Mouse (Mus musculus) liver, embryonic 13.5 days (tissue): ENCODE data around the gene Il21r. TPM values are rescaled to one million over a fixed set of nuclear protein-coding genes. Genes with fewer than 3 reads are reported as not detected.

Source experiments
- ATAC-seq: fragments of 200-750 bp; cut with Nextera tagmentation; 2 replicates; pipeline ENCODE4 v1.8.0; 2017; ENCODE audit warnings: low read depth, mild to moderate bottlenecking, moderate number of reproducible peaks, moderate library complexity
- DNase-seq: peaks from one replicate; pipeline ENCODE4 v3.0.0; 2022
- H3K27ac ChIP-seq: fragments of 300-500 bp; sonication (generic); 2 replicates; pipeline ENCODE4 v1.5.1; 2015; ENCODE audit warnings: moderate library complexity, mild to moderate bottlenecking, inconsistent platforms
- H3K27me3 ChIP-seq: fragments of 300-500 bp; sonication (generic); 2 replicates; pipeline ENCODE4 v1.6.1; 2015; ENCODE audit warnings: mild to moderate bottlenecking, inconsistent platforms
- H3K36me3 ChIP-seq: fragments of 300-500 bp; sonication (generic); 2 replicates; pipeline ENCODE4 v1.6.1; 2015; ENCODE audit warnings: mild to moderate bottlenecking, inconsistent platforms
- H3K4me1 ChIP-seq: fragments of 300-500 bp; sonication (generic); replicated peaks from 2 replicates; pipeline ENCODE4 v1.6.1; 2015; ENCODE audit warnings: inconsistent platforms
- H3K4me2 ChIP-seq: fragments of 300-500 bp; sonication (generic); 2 replicates; pipeline ENCODE4 v1.6.1; 2015; ENCODE audit warnings: inconsistent platforms, mild to moderate bottlenecking, moderate library complexity
- H3K4me3 ChIP-seq: fragments of 300-500 bp; sonication (generic); replicated peaks from 2 replicates; pipeline ENCODE4 v1.5.1; 2015; ENCODE audit warnings: mild to moderate bottlenecking, inconsistent platforms
- H3K9ac ChIP-seq: fragments of 300-500 bp; sonication (generic); 2 replicates; pipeline ENCODE4 v1.6.1; 2015; ENCODE audit warnings: mild to moderate bottlenecking, inconsistent platforms
- H3K9me3 ChIP-seq: fragments of 300-500 bp; sonication (generic); replicated peaks from 2 replicates; pipeline ENCODE4 v1.6.1; 2016; ENCODE audit warnings: inconsistent platforms
- WGBS: fragments of 180-500 bp; shearing (Covaris S2); methylation state at CpG from one replicate; pipeline ENCODE4 v1.1.7; 2015; ENCODE audit not compliant: insufficient replicate concordance; 5-methylcytosine and 5-hydroxymethylcytosine counted together
- polyA plus RNA-seq: library from polyadenylated mRNA; unstranded; fragments of >200 nt; fragmentation: Nextera tagmentation; extraction: Ambion mirVana; gene quantifications from 2 replicates; pipeline ENCODE4 v1.2.1, GENCODE M21; 2015

Il21r gene
- polyA plus RNA-seq, 1 experiment from 2014 or later = 1.1 TPM

DNA sequence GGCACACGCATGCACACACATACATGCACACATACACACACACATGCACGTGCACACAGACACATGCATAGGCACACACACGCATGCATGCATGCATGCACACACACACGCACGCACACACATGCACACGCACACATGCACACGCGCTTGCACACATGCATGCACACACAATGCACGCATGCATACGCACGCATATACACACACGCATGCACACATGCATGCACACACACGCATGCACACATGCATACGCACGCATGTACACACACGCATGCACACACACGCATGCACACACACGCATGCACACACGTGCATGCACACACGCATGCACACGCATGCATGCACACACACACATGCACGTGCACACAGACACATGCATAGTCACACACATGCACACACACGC, 16.9 kb upstream of the Il21r start:
- H3K27me3 ChIP-seq = no peaks in the 10 kb centered on the region
- no peak overlapping the region for H3K4me2 ChIP-seq
- 0 out of 2 replicates have a peak, but pooled peaks cover 4% of the 10 kb centered on the region for H3K9me3 ChIP-seq
- ATAC-seq (no peak), DNase-seq (no peak)
- H3K9ac ChIP-seq = no peak overlapping the region
- peaks cover 6% of the 10 kb centered on the region for H3K4me1 ChIP-seq
- H3K4me3 ChIP-seq = no peak overlapping the region
- no peak overlapping the region for H3K27ac ChIP-seq
- WGBS = 91% methylated on average over 23 of the region's 23 CpGs
- no peaks in the 10 kb centered on the region for H3K36me3 ChIP-seq

DNA sequence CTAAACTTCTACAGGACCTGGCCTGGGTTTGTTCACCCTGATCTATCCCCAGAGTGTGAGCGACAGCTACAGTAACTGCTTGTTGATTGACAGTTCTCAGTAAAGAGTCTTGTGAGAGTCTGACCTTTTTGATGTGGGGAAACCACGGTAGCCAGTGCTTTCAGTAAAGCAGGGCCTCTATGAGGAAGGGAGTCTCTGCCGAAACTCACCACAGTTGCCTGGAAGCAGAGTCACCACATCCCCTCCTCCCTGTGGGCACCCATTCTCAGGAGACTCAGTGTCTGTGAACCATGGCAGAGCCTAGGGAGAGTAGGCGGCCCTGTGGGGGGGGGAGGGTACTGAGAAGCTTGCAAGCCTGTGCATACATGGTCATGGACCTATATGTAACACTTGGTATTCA, 14.5 kb upstream of the Il21r start:
- WGBS = 48% methylated on average over 4 of the region's 4 CpGs
- H3K4me2 ChIP-seq = no peak overlapping the region
- H3K27me3 ChIP-seq = no peaks in the 10 kb centered on the region
- ATAC-seq (no peak), DNase-seq (no peak)
- no peak overlapping the region for H3K27ac ChIP-seq
- no peaks in the 10 kb centered on the region for H3K36me3 ChIP-seq
- no peaks in the 10 kb centered on the region for H3K4me1 ChIP-seq
- no peak overlapping the region for H3K9ac ChIP-seq
- no peak overlapping the region for H3K4me3 ChIP-seq
- 0 out of 2 replicates have a peak, but pooled peaks cover 4% of the 10 kb centered on the region for H3K9me3 ChIP-seq

DNA sequence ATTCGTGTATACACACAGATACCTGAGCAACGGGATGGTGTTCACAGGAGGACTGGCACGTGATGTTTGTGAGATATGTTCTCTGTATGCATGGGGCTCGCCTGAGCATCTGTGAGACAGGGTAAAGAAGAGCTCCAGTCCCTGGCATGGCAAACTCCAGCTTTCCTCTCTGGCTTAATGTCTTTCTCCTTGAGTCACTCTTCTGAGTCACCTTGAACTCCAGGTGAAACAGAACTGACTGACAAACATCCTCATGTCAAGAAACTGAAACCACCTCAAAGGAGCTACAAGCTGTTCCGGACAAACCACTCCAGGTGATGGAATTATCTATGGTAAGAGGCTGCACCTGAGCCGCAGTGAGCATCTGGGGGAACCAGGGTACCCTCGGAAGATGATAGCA, 13.3 kb upstream of the Il21r start:
- ATAC-seq (no peak), DNase-seq (no peak)
- H3K27me3 ChIP-seq = no peaks in the 10 kb centered on the region
- no peak overlapping the region for H3K4me3 ChIP-seq
- no peak overlapping the region for H3K4me2 ChIP-seq
- H3K36me3 ChIP-seq = no peaks in the 10 kb centered on the region
- WGBS = 65% methylated on average over 7 of the region's 7 CpGs
- H3K4me1 ChIP-seq = no peaks in the 10 kb centered on the region
- H3K9ac ChIP-seq = no peak overlapping the region
- 0 out of 2 replicates have a peak, but pooled peaks cover 4% of the 10 kb centered on the region for H3K9me3 ChIP-seq
- no peak overlapping the region for H3K27ac ChIP-seq

DNA sequence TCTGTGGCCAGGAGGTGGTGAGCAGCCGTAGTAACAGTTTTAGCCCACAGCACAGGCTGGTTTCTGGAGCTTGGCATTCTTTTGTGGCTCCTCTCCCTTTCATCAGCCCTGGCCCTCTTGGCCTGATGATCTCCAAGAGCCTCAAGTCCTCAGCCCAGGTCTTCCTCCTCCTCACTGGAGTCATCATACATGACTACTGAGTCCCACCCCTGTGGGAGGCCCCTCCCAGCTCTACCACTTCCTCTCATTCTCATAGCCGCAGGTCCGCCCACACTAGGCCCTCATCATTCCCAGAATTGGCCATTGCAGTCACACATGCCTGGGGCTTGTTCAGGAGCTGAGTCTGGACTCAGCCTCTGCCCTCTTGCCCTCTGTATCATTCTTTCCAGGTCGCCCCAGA, 9.4 kb upstream of the Il21r start:
- Histone ChIP-seq H3K36me3 (no peaks in the 10 kb centered on the region), H3K27ac (no peak overlapping the region), H3K27me3 (no peaks in the 10 kb centered on the region), H3K9ac (no peak overlapping the region), H3K9me3 (no peaks in the 10 kb centered on the region), H3K4me1 (no peaks in the 10 kb centered on the region), H3K4me2 (no peak overlapping the region), H3K4me3 (no peak overlapping the region)
- WGBS = 38% methylated on average over 4 of the region's 4 CpGs
- no peak for DNase-seq
- ATAC-seq = no peak

DNA sequence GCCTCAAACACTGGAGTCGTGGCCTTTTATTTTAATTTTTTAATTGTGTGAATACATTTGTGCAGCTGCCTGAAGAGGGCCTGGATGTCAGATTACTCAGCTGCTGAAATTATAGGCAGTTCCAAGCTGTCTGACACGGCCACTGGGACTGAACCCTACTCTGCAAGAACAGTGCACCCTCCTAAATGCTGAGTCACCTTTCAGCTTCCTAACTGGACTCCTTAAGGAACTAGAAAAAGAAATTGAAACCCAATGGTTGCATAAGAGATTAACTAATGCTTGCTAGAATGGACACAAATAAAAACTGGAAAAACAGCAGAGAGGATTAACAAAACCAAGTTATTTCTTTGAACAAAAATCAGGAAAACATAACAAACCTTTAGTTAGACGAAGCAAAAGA, 6.8 kb upstream of the Il21r start:
- H3K9ac ChIP-seq = no peak overlapping the region
- peaks cover 6% of the 10 kb centered on the region; the same call in 1 of the 2 replicates for H3K27me3 ChIP-seq
- H3K4me1 ChIP-seq = 0 out of 2 replicates have a peak, but pooled peaks cover 6% of the 10 kb centered on the region
- H3K27ac ChIP-seq = no peak overlapping the region
- H3K36me3 ChIP-seq = no peaks in the 10 kb centered on the region
- ATAC-seq (no peak), DNase-seq (no peak)
- no peak overlapping the region for H3K4me3 ChIP-seq
- no peak overlapping the region for H3K4me2 ChIP-seq
- 39% methylated on average over 3 of the region's 3 CpGs for WGBS
- no peaks in the 10 kb centered on the region for H3K9me3 ChIP-seq

DNA sequence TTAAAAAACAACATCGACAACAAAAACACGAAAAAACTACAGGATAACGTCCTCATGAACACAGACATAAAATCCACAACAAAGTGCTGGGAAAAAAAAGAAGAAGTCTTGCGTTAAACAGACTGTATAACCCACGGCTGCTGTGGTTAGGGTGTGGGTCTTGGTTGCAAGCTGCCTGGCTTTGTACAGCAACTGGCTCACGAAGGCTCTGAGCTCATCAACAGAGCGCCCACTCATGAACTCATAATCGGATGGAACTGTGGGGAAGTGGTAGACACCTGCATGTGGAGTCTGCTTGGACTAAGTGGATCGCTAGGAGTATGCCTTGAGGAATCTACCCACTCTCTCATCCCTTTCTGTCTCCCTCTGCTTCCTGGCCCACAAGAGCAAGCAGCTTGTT, 6.1 kb upstream of the Il21r start:
- H3K4me3 ChIP-seq = no peak overlapping the region
- WGBS = 33% methylated on average over 9 of the region's 9 CpGs
- H3K4me1 ChIP-seq = 0 out of 2 replicates have a peak, but pooled peaks cover 11% of the 10 kb centered on the region
- no peak overlapping the region for H3K9ac ChIP-seq
- no peaks in the 10 kb centered on the region for H3K9me3 ChIP-seq
- no peaks in the 10 kb centered on the region for H3K36me3 ChIP-seq
- H3K27me3 ChIP-seq = peaks cover 10% of the 10 kb centered on the region; the same call in 1 of the 2 replicates
- no peak for ATAC-seq
- DNase-seq = no peak
- no peak overlapping the region for H3K4me2 ChIP-seq
- no peak overlapping the region for H3K27ac ChIP-seq

DNA sequence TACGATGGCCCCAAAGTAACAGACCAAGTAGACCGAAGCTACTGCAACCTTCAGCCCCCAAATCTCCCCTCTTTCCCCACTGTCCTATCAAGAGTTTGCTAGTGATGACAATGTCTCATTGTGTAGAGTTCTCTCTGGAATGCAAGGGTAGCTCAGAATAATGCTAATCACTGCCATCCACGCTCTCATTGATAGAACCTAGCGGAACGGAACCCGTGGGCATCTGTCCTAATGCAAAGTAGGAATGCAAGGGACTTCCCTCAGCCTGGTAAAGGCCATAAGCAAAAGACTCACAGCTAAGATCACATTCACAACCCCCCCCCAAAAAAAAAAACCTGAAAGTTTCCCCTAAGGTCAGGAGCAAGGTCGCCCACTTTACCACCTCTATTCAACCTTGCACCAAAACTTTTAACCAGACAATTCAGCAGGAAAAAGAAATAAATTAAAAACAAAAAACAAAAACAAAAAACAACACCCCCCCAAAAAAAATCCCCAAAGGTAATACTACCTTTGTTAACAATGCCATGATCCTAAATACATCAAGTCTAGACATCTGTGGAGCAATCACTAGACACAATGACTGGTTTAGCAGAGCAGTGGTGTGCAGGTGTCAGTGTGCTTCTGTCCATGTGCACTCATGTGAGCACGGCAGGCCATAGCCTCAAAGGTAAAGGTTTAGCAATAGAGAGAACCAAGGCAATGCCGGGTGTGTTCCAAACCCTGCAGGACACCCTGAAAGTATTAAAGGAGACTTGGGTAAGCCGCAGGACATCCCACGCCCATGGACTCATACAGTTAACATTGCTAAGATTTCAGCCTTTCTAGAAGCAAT, 5.5 kb upstream of the Il21r start:
- Histone ChIP-seq H3K27ac (no peak overlapping the region), H3K4me2 (no peak overlapping the region), H3K27me3 (peaks cover 10% of the 10 kb centered on the region; the same call in 1 of the 2 replicates), H3K9ac (no peak overlapping the region), H3K4me1 (0 out of 2 replicates have a peak, but pooled peaks cover 13% of the 10 kb centered on the region), H3K9me3 (no peaks in the 10 kb centered on the region), H3K4me3 (no peak overlapping the region), H3K36me3 (no peaks in the 10 kb centered on the region)
- whole genome bisulfite sequencing = 75% methylated on average over 11 of the region's 11 CpGs
- ATAC-seq (no peak), DNase-seq (no peak)

DNA sequence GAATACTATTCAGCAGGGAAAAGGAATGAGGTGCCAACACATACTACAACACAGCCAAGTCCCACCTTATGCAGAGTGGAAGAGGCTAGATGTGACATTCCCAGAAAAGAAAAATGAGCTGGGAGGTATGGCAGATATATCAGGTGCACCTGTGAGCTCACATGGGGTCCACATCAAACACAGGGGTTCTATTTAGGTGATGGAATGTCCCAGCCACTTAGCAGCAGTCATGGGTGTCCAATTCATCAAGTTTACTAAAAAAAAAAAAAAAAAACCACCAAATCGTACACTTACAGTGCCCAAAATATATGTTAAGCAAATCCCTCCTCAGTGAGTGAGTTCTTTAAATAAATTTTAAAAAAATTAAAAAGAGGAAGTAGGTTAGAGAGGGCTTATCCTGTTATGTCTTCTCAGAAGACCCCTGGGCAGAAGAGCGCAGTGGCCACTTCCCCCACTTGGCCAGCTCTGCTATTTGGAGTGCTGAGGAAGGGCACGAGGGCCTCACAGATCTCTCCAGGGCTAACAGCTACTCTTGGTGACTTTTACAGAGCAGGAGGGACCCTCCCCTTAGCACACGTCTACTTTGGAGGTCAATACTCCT, 3.8 kb upstream of the Il21r start:
- H3K9ac ChIP-seq = no peak overlapping the region
- no peaks in the 10 kb centered on the region for H3K36me3 ChIP-seq
- no peaks in the 10 kb centered on the region for H3K9me3 ChIP-seq
- no peak overlapping the region for H3K4me2 ChIP-seq
- H3K4me1 ChIP-seq = peaks cover 20% of the 10 kb centered on the region
- H3K4me3 ChIP-seq = no peak overlapping the region
- peak overlapping the region; percentile 6; the same call in 1 of the 2 replicates for H3K27ac ChIP-seq
- peaks cover 10% of the 10 kb centered on the region; the same call in 1 of the 2 replicates for H3K27me3 ChIP-seq
- 21% methylated on average over 4 of the region's 4 CpGs for WGBS
- ATAC-seq (no peak), DNase-seq (no peak)

DNA sequence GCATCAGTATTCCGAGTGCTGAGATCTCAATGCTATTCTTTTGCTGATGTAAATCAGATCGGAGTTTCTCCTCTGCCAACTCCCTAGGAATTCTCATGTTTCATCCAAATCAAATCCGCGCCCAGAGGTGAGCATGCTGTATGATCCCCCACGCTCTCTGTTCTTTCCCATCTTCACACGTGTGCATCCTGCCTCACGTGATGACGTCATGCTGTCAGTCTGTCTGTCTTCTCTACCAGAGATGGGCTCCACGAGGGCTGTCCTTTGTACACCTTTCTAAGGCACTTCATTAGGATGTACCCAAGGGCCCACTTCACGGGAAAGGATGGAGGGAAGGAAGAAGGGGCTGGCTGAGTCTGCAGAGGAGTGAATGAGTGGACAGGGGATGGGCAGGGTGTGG, 3.1 kb upstream of the Il21r start:
- DNase-seq (no peak), ATAC-seq (no peak)
- Histone ChIP-seq H3K4me3 (no peak overlapping the region), H3K27ac (peak overlapping the region; percentile 58), H3K4me1 (peaks cover 20% of the 10 kb centered on the region), H3K9ac (no peak overlapping the region), H3K27me3 (peaks cover 10% of the 10 kb centered on the region; the same call in 1 of the 2 replicates), H3K4me2 (no peak overlapping the region), H3K36me3 (no peaks in the 10 kb centered on the region), H3K9me3 (no peaks in the 10 kb centered on the region)
- 43% methylated on average over 10 of the region's 10 CpGs for WGBS

DNA sequence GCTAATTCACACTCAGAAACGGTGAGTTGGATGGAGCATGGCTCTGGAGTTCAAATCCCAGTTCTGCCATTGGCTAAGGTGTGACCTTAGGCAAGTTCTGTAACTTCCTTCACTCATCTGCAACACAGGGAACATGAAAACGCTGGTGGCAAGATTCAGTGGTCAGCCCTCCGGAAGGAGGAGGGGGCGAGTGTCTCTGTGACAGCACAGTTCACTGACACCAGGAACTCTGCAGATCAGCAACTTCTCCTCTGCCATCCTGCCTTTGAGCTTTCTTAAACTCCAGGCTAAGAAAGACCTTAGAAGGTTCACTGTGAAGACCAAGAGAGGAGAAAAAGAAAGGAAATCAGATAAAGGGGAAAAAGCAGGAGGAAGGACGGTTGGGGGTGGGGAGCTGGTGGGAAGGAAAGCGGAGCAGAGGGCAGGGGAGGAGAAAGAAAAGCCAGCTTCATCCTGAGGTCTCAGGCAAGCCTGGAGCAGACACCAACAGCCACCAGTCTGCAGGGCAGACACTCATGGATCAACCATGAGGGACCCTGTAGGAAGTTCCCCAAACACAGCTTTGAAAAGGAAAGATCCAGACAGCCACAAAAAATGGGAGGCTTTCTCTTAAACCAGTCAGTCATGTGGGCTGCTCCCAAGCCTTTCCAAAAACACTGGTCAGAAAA, 2.5 kb upstream of the Il21r start:
- peaks cover 10% of the 10 kb centered on the region; the same call in 1 of the 2 replicates for H3K27me3 ChIP-seq
- H3K4me3 ChIP-seq = no peak overlapping the region
- H3K36me3 ChIP-seq = no peaks in the 10 kb centered on the region
- no peak overlapping the region for H3K4me2 ChIP-seq
- H3K27ac ChIP-seq = peak overlapping the region; percentile 58
- no peak overlapping the region for H3K9ac ChIP-seq
- H3K4me1 ChIP-seq = peaks cover 21% of the 10 kb centered on the region
- ATAC-seq (no peak), DNase-seq (no peak)
- WGBS = 6% methylated on average over 6 of the region's 6 CpGs
- no peaks in the 10 kb centered on the region for H3K9me3 ChIP-seq

DNA sequence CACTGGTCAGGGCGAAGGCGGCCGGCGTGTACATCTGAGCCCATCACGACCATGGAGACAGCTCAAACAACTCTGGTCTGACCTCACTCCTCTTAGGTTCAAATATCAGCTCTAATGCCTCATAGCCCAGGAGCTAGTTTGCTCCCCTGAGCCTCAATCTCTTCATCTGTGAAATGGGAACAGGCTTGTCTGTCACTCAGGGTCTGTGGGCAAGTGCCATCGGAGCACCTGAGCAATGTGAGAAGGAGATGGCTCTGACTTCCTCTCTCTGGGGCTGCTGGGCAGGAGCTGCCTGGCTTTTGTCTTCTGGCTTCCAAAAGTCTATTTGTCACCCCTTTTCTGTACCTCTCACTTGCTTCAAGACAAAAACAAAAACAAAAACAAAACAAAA, 2.0 kb upstream of the Il21r start:
- no peaks in the 10 kb centered on the region for H3K36me3 ChIP-seq
- no peak overlapping the region for H3K4me2 ChIP-seq
- 44% methylated on average over 6 of the region's 6 CpGs for WGBS
- peaks cover 22% of the 10 kb centered on the region for H3K4me1 ChIP-seq
- H3K9ac ChIP-seq = no peak overlapping the region
- H3K9me3 ChIP-seq = no peaks in the 10 kb centered on the region
- H3K27me3 ChIP-seq = peaks cover 10% of the 10 kb centered on the region; the same call in 1 of the 2 replicates
- H3K4me3 ChIP-seq = no peak overlapping the region
- DNase-seq = no peak
- H3K27ac ChIP-seq = peak overlapping the region; percentile 58
- no peak for ATAC-seq
